Mouse (Mus musculus) limb, embryonic 10.5 days (tissue): Measurements from ENCODE around the gene Ntng2. TPM values are rescaled to one million over a fixed set of nuclear protein-coding genes. Genes with fewer than 3 reads are reported as not detected.
A peak's percentile ranks its signal among the peaks of the same experiment; 100 is the strongest.

Experiments
- DNase-seq: peaks from one replicate; pipeline ENCODE4 v3.0.0-alpha.2; 2017; ENCODE audit warnings: low spot score
- H3K27ac ChIP-seq: fragments of 300-500 bp; sonication (generic); 2 replicates; pipeline ENCODE4 v1.5.1; 2016; ENCODE audit warnings: mild to moderate bottlenecking
- H3K27me3 ChIP-seq: fragments of 300-500 bp; sonication (generic); 2 replicates; pipeline ENCODE4 v1.6.1; 2016; ENCODE audit warnings: low read depth, mild to moderate bottlenecking; ENCODE audit not compliant: poor library complexity, severe bottlenecking
- H3K36me3 ChIP-seq: fragments of 300-500 bp; sonication (generic); 2 replicates; pipeline ENCODE4 v1.6.1; 2016; ENCODE audit warnings: mild to moderate bottlenecking, moderate library complexity
- H3K4me1 ChIP-seq: fragments of 300-500 bp; sonication (generic); 2 replicates; pipeline ENCODE4 v1.6.1; 2016
- H3K4me3 ChIP-seq: fragments of 300-500 bp; sonication (generic); 2 replicates; pipeline ENCODE4 v1.5.1; 2016; ENCODE audit warnings: mild to moderate bottlenecking, moderate library complexity
- H3K9me3 ChIP-seq: fragments of 300-500 bp; sonication (generic); replicated peaks from 2 replicates; pipeline ENCODE4 v1.6.1; 2016; ENCODE audit warnings: mild to moderate bottlenecking
- WGBS: fragments of 180-500 bp; shearing (Covaris S2); methylation state at CpG from one replicate; pipeline ENCODE4 v1.1.7; 2016; 5-methylcytosine and 5-hydroxymethylcytosine counted together
- polyA plus RNA-seq: library from polyadenylated mRNA; unstranded; fragments of >200 nt; fragmentation: Nextera tagmentation; extraction: Ambion mirVana; gene quantifications from 2 replicates; pipeline ENCODE4 v1.2.1, GENCODE M21; 2016

The Ntng2 gene
- 0.16 and 0.50 TPM in 2 replicates for polyA plus RNA-seq

DNA sequence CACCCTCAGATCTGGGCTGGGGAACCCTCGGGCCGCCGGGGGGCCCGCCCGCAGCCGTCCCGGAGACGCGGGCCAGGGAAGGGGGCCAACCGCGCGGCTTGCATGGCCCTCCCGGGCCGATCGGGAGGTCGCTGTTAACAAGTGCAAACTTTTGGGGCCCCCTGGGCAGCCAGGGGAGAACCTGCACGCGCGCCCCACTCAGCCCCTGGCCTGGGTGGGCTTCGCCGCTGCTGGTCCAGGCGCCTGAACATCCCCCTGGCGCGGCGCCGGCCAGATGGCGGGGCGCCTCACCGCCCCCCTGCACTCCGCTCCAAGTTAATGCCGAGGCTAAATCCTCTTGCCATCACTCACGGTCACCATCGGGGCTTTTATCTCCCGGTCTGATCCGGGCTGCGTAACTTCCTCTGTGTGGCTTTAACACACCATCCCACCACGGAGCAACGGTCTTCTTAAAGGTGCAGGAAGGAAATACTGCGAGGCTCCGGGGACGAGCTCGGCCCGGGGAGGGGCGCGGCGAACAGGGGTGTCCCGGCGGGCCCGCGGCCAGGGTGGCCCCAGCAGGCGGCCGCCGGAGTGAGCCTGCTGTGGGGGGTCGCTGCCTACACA, at the start of gene Ntng2:
TSS of gene Ntng2 (minus strand) at position 407 of the 606 bp plus-strand sequence.
- Histone ChIP-seq H3K27me3 (peaks cover 100% of the 10 kb centered on the region), H3K4me1 (peaks cover 77% of the 10 kb centered on the region), H3K4me3 (peak within 1 kb of the TSS; percentile 66), H3K9me3 (no peaks in the 10 kb centered on the region), H3K27ac (peak within 1 kb of the TSS; percentile 78), H3K36me3 (no peaks in the 10 kb centered on the region)
- WGBS: under 1% methylated on average over 51 of the region's 54 CpGs
- peak; percentile 74 for DNase-seq

DNA sequence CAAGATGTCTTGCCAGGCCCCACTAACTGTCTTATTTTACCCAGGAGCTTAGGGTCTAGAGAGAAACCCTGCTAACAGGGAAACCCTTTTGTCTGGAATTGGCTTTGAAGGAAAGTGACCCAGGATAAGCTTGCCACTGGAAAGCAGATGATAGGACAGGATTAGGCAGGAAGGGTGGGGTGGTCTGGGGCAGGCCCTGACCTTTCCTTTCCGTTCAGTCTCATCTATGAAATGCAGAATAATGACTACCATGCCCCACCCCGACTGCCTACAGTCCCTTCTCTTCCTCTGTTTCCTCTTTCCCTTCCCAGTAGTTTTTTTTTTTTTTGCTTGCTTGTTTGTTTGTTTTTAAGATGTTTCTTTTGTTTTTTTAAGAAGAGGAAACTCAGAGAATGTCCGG, 42.8 kb upstream of the Ntng2 start:
- H3K4me3 ChIP-seq: no peak overlapping the region
- no peaks in the 10 kb centered on the region for H3K4me1 ChIP-seq
- WGBS: 82% methylated on average over 3 of the region's 3 CpGs
- no peak for DNase-seq
- no peaks in the 10 kb centered on the region; the same call in 1 of the 2 replicates for H3K9me3 ChIP-seq
- no peaks in the 10 kb centered on the region for H3K27me3 ChIP-seq
- H3K36me3 ChIP-seq: no peaks in the 10 kb centered on the region
- H3K27ac ChIP-seq: no peak overlapping the region

GRCm38 (mm10) chr2:29287651-29288050, 34.8 kb upstream of the Ntng2 start:
- 86% methylated on average over 5 of the region's 5 CpGs for WGBS
- Histone ChIP-seq H3K9me3 (no peaks in the 10 kb centered on the region), H3K36me3 (no peaks in the 10 kb centered on the region), H3K27me3 (no peaks in the 10 kb centered on the region), H3K4me1 (peaks cover 3% of the 10 kb centered on the region; the same call in 1 of the 2 replicates), H3K27ac (no peak overlapping the region), H3K4me3 (no peak overlapping the region)
- DNase-seq: no peak

- 0 out of 2 replicates have a peak, but pooled peaks cover 4% of the 10 kb centered on the region for H3K27me3 ChIP-seq
- WGBS: 81% methylated on average over 5 of the region's 5 CpGs
- no peak for DNase-seq
- no peaks in the 10 kb centered on the region for H3K9me3 ChIP-seq
- no peak overlapping the region for H3K27ac ChIP-seq
- H3K36me3 ChIP-seq: no peaks in the 10 kb centered on the region
- H3K4me3 ChIP-seq: no peak overlapping the region
- no peaks in the 10 kb centered on the region for H3K4me1 ChIP-seq
Measured at GRCm38 (mm10) chr2:29277703-29278121, 24.9 kb upstream of the Ntng2 start.

DNA sequence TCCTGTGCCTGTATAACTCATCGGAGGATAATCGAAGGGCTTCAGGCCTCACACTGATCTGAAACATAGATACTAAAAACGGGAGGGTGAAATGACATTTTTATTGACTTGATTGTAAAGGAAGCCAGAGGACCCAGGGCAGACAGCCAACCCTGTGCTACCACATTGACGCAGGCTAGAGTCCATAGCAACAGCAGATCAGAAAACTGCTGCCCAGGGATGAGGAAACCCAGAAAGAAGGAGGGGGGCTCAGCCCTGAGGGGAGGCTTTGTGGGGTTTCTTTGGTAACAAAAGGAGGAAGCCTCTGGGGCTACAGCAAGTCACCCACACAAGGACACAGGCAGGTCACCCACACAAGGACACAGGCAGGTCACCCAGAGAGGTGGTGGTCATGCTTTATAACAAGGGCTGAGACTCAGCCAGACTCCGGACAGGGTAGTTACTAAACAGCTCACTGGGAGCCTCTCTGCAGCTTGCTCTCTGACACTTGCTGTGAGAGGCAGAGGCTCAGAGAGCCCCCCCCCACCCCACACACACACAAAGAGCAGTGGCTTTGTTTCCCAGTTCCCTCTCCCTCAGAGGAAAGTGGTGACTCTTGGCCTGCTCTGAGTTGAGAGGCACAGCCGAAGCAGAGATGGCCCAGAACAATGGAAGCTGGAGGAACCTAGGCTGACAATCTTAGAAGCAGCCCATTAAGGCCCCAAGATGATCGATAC, 19.2 kb upstream of the Ntng2 start:
- Histone ChIP-seq H3K4me1 (peaks cover 20% of the 10 kb centered on the region), H3K4me3 (no peak overlapping the region), H3K27ac (0 out of 2 replicates have a peak overlapping the region, but pooled peaks have one; percentile 1), H3K27me3 (0 out of 2 replicates have a peak, but pooled peaks cover 8% of the 10 kb centered on the region), H3K9me3 (no peaks in the 10 kb centered on the region), H3K36me3 (no peaks in the 10 kb centered on the region)
- no peak for DNase-seq
- 66% methylated on average over 7 of the region's 7 CpGs for WGBS

- Histone ChIP-seq H3K4me3 (no peak overlapping the region), H3K4me1 (peaks cover 23% of the 10 kb centered on the region), H3K27me3 (0 out of 2 replicates have a peak, but pooled peaks cover 8% of the 10 kb centered on the region), H3K36me3 (no peaks in the 10 kb centered on the region), H3K9me3 (no peaks in the 10 kb centered on the region), H3K27ac (no peak overlapping the region)
- DNase-seq: no peak
- WGBS: 69% methylated on average over 7 of the region's 7 CpGs
Measured at GRCm38 (mm10) chr2:29271098-29271497, 18.3 kb upstream of the Ntng2 start.

DNA sequence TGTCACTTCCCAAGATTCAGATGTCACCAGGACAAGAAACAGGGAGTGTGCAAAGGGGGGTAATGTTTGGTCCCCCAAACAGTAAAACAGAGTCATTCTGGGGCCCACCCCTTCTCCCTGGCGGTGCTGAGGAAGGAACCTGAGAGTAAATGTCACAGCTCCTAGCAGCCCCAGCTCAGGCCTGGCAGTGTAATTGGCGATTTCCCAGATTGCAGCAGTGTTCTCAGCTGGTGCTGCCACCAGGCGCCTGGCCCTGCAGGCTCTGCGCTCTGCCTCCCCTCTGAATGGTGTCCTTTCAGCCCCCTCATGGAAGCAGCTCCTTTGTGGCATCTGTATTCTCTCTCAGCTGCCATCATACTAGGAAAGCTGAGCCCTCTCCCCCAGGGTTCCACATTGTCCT, 14.0 kb upstream of the Ntng2 start:
- 56% methylated on average over 4 of the region's 4 CpGs for WGBS
- Histone ChIP-seq H3K4me1 (peaks cover 18% of the 10 kb centered on the region), H3K27me3 (0 out of 2 replicates have a peak, but pooled peaks cover 10% of the 10 kb centered on the region), H3K36me3 (no peaks in the 10 kb centered on the region), H3K9me3 (no peaks in the 10 kb centered on the region), H3K4me3 (no peak overlapping the region), H3K27ac (no peak overlapping the region)
- DNase-seq: no peak

- DNase-seq: no peak
- H3K27me3 ChIP-seq: peaks cover 35% of the 10 kb centered on the region
- H3K9me3 ChIP-seq: no peaks in the 10 kb centered on the region
- H3K4me1 ChIP-seq: peaks cover 8% of the 10 kb centered on the region
- no peaks in the 10 kb centered on the region for H3K36me3 ChIP-seq
- H3K27ac ChIP-seq: no peak overlapping the region
- 75% methylated on average over 6 of the region's 6 CpGs for WGBS
- H3K4me3 ChIP-seq: no peak overlapping the region
Measured at GRCm38 (mm10) chr2:29262436-29262915, 9.7 kb upstream of the Ntng2 start.

DNA sequence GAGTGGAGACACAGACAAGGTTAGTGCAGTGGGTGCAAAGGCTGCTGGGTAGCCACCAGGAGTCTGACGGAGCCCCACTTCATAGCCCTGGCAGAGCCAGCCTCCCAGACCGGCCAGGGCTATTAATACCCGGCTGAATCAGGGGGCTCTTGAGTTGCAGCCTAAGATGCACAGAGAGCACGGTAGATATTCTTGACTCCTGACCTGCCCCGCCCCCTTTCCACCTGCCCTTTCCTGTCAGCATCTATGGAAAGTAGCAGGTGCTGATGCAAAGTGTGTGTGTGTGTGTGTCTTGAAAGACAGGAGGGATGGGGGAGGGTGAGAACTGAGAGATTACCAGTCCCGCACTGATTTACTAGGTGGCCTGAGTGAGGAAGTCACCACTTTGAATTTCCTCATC, 8.3 kb upstream of the Ntng2 start:
- Histone ChIP-seq H3K36me3 (no peaks in the 10 kb centered on the region), H3K4me3 (no peak overlapping the region), H3K27ac (no peak overlapping the region), H3K9me3 (no peaks in the 10 kb centered on the region), H3K27me3 (peaks cover 48% of the 10 kb centered on the region), H3K4me1 (peaks cover under 1% of the 10 kb centered on the region; the same call in 1 of the 2 replicates)
- DNase-seq: no peak
- 77% methylated on average over 6 of the region's 6 CpGs for WGBS

DNA sequence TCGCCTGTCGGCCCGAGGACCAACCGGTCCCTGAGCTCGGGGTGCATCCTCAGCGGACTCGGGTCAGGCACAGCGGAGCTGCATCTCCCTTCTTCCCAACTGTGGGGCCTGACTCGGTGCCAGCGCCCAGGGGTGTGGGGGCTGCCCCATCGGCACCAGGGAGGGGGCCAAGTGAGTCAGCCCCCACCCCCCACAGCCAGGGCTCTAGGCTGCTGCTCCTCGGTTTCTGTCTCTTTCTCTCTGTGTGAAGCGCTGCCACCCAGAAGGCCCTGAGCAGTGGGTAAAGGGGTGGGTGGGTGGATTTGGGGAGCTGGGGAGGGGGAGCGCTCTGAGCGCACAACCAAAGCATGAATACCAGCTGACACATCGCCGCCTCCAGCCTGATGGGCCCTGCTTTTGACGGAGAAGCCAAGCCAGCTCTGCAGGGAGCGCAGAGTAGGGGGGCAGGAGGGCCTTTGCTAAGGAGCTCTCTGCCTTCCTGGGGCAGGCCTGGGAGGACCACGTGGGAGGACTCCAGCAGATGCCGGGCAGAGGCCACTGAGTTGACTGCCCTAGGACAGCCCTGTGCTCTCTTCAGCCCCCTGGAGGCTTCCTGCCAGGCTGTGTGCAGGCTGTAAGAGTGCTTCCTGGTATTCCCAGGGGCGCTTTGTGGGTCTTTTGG, 530 bp upstream of the Ntng2 start:
- 2% methylated on average over 22 of the region's 22 CpGs for WGBS

GRCm38 (mm10) chr2:29252059-29252598, 676 bp downstream of the Ntng2 start:
- Histone ChIP-seq H3K4me1 (peaks cover 80% of the 10 kb centered on the region), H3K27ac (peak overlapping the region; percentile 78), H3K36me3 (no peaks in the 10 kb centered on the region), H3K4me3 (peak overlapping the region; percentile 66), H3K9me3 (no peaks in the 10 kb centered on the region), H3K27me3 (peaks cover 100% of the 10 kb centered on the region)
- no peak for DNase-seq
- under 1% methylated on average over 48 of the region's 49 CpGs for WGBS

More for the DNA sequence above, 530 bp upstream of the Ntng2 start:
- peaks cover 70% of the 10 kb centered on the region for H3K4me1 ChIP-seq
- H3K4me3 ChIP-seq: peak overlapping the region; percentile 66
- peaks cover 100% of the 10 kb centered on the region for H3K27me3 ChIP-seq
- DNase-seq: peak; percentile 65
- peak overlapping the region; percentile 78 for H3K27ac ChIP-seq
- H3K36me3 ChIP-seq: no peaks in the 10 kb centered on the region
- no peaks in the 10 kb centered on the region for H3K9me3 ChIP-seq
